Mouse (Mus musculus) stomach, embryonic 14.5 days (tissue): Measurements from ENCODE around the gene Cd40lg. TPM values are rescaled to one million over a fixed set of nuclear protein-coding genes. Genes with fewer than 3 reads are reported as not detected.

Experiments used
- polyA plus RNA-seq: library from polyadenylated mRNA; unstranded; fragments of >200 nt; fragmentation: Nextera tagmentation; extraction: Ambion mirVana; gene quantifications from 2 replicates; pipeline ENCODE4 v1.2.1, GENCODE M21; 2014

Cd40lg gene
- polyA plus RNA-seq, 1 experiment from 2014 or later: not detected

Other genes starting within 250 kb of the Cd40lg start
- not detected in 2 replicates for gene Brs3, start 169.1 kb upstream of the Cd40lg start, polyA plus RNA-seq
- 73.3 and 77.8 TPM in 2 replicates for gene Htatsf1, start 158.6 kb upstream of the Cd40lg start, polyA plus RNA-seq
- gene Vgll1, start 124.0 kb upstream of the Cd40lg start, polyA plus RNA-seq: not detected in 2 replicates
- gene Arhgef6, start 126.6 kb downstream of the Cd40lg start, polyA plus RNA-seq: 4.4 and 5.4 TPM in 2 replicates
- 134 and 139 TPM in 2 replicates for gene Rbmx, start 180.9 kb downstream of the Cd40lg start, polyA plus RNA-seq
- not detected in 2 replicates for gene Gm364, start 197.0 kb downstream of the Cd40lg start, polyA plus RNA-seq